Mouse (Mus musculus) limb, embryonic 10.5 days (tissue): ENCODE data around the gene Ripor2. TPM values are rescaled to one million over a fixed set of nuclear protein-coding genes. Genes with fewer than 3 reads are reported as not detected.

Experiments used
- polyA plus RNA-seq: library from polyadenylated mRNA; unstranded; fragments of >200 nt; fragmentation: Nextera tagmentation; extraction: Ambion mirVana; gene quantifications from 2 replicates; pipeline ENCODE4 v1.2.1, GENCODE M21; 2016

Gene Ripor2
- polyA plus RNA-seq, 1 experiment from 2014 or later: 0.90 TPM

Other genes starting within 250 kb of the Ripor2 start
- not detected in 2 replicates for gene Armh2, start 159.0 kb downstream of the Ripor2 start, polyA plus RNA-seq
- 170 and 188 TPM in 2 replicates for gene Gmnn, start 179.7 kb downstream of the Ripor2 start, polyA plus RNA-seq
- gene BC005537, start 219.5 kb downstream of the Ripor2 start, polyA plus RNA-seq: 10.0 and 12.5 TPM in 2 replicates
- gene Acot13, start 249.4 kb downstream of the Ripor2 start, polyA plus RNA-seq: 61.4 and 64.2 TPM in 2 replicates
- gene Tdp2, start 249.5 kb downstream of the Ripor2 start, polyA plus RNA-seq: 74.4 and 74.5 TPM in 2 replicates